Comparison of ENCODE assay signal across 9 mouse cellular contexts in genomic region chr2:122575470-122575869, GRCm38 (mm10). TPM values are rescaled to one million over a fixed set of nuclear protein-coding genes. Genes with fewer than 3 reads are reported as not detected.
DNase-seq lines count a peak whose midpoint lies in the region; ATAC-seq and TF ChIP-seq lines count a peak whose summit lies in the region.
"Had no signal": no experiment of that assay in that cellular context is flagged by ENCODE, and none has a peak within 500 bp of the region (broad histone marks: within the 10 kb centered on the region; RNA-seq: fewer than 3 reads in every experiment).

No protein-coding gene starts in this region.

- TF ChIP-seq CTCF in liver, adult 2 months (IDR thresholded peaks at IDR 0.05; ENCODE audit: low read depth, low read length), result no peak

- H3K4me3 ChIP-seq in liver, adult 2 months (ENCODE audit: insufficient read depth, low read depth, low read length), result no peak overlapping the region
- no peak overlapping the region for H3K4me3 ChIP-seq in liver, embryonic 11.5 days (ENCODE audit: low read depth, low read length)
- H3K4me3 ChIP-seq: limb, embryonic 15.5 days had no signal

- ATAC-seq in liver, embryonic 11.5 days (replicated peaks; ENCODE audit: low FRiP score), result no peak

- no peak overlapping the region for H3K4me2 ChIP-seq in liver, embryonic 11.5 days
- H3K4me2 ChIP-seq: limb, embryonic 15.5 days had no signal

- TF ChIP-seq POLR2A in liver, adult 2 months (IDR thresholded peaks at IDR 0.05; ENCODE audit: extremely low read depth, insufficient read depth, low read length), result no peak

- H3K27ac ChIP-seq in liver, adult 2 months (replicated peaks; ENCODE audit: insufficient read depth, low read depth, low read length), result peak overlapping the region; percentile 47
- no peak overlapping the region for H3K27ac ChIP-seq in liver, embryonic 11.5 days (ENCODE audit: low read depth, low read length)
- H3K27ac ChIP-seq: limb, embryonic 15.5 days had no signal

- 57% methylated on average over 11 of the region's 11 CpGs for WGBS in liver, adult 2 months
- 57% methylated on average over 11 of the region's 11 CpGs for WGBS in liver, embryonic 11.5 days

- no peak for DNase-seq in liver, adult 2 months (ENCODE audit: extremely low read depth, low read depth, low spot score)
- no peak for DNase-seq in liver, embryonic 11.5 days (ENCODE audit: low spot score)
- DNase-seq in cerebellum, postnatal 14 days, result peak; percentile 29 to 58
- peak; percentile 69 to 71 for DNase-seq in heart, postnatal 10 days
- DNase-seq in ovary, postnatal 36 days (ENCODE audit: low spot score), result peak; percentile 44
- no peak for DNase-seq in right cerebral cortex, adult 18-20 months
- DNase-seq in embryo, embryonic 11 days, result no peak
- DNase-seq in thymus, postnatal 0 days (ENCODE audit: low spot score), result no peak

- no peaks in the 10 kb centered on the region for H3K36me3 ChIP-seq in liver, adult 2 months (ENCODE audit: control insufficient read depth, insufficient read depth, low read length)
- H3K36me3 ChIP-seq in liver, embryonic 11.5 days (ENCODE audit: control insufficient read depth, insufficient read depth, low read length), result no peaks in the 10 kb centered on the region
- H3K36me3 ChIP-seq: limb, embryonic 15.5 days had no signal

- intact Hi-C loops in heart, postnatal 10 days (cut with DNase I), result loop anchor here (5.0 kb wide), 1 partner anchor 37 kb away; the partner anchor contains the start of gene Gatm

- H3K4me1 ChIP-seq in liver, adult 2 months (ENCODE audit: control insufficient read depth, insufficient read depth, low read length), result no peaks in the 10 kb centered on the region
- no peaks in the 10 kb centered on the region for H3K4me1 ChIP-seq in liver, embryonic 11.5 days (replicated peaks; ENCODE audit: control insufficient read depth, insufficient read depth, low read length)
- H3K4me1 ChIP-seq: limb, embryonic 15.5 days had no signal

- no peaks in the 10 kb centered on the region for H3K79me2 ChIP-seq in liver, adult 2 months (ENCODE audit: control insufficient read depth, insufficient read depth, low read length)

- no peaks in the 10 kb centered on the region for H3K9me3 ChIP-seq in liver, embryonic 11.5 days (ENCODE audit: control insufficient read depth, low read length)
- H3K9me3 ChIP-seq: limb, embryonic 15.5 days had no signal

- H3K9ac ChIP-seq in liver, adult 2 months (ENCODE audit: low read depth, low read length), result no peak overlapping the region
- no peak overlapping the region for H3K9ac ChIP-seq in liver, embryonic 11.5 days (ENCODE audit: low read depth, low read length)
- H3K9ac ChIP-seq: limb, embryonic 15.5 days had no signal

- H3K27me3 ChIP-seq in liver, adult 2 months (ENCODE audit: control insufficient read depth, insufficient read depth, low read length), result no peaks in the 10 kb centered on the region
- no peaks in the 10 kb centered on the region for H3K27me3 ChIP-seq in liver, embryonic 11.5 days (replicated peaks; ENCODE audit: control insufficient read depth, insufficient read depth, low read length)
- H3K27me3 ChIP-seq: limb, embryonic 15.5 days had no signal

RNA-seq across cellular contexts. Expression of gene Gatm, which starts 35.6 kb away (rescaled TPM):
- total RNA-seq in liver, adult 2 months (2014; rRNA removed), result 11.9 and 13.6 TPM in 2 replicates
- polyA plus RNA-seq in liver, adult 2 months (2012; rRNA removed), result 3.2 and 9.9 TPM in 2 replicates
- 24.5 and 25.5 TPM in 2 replicates for polyA plus RNA-seq in liver, embryonic 11.5 days (2014; fragmentation: Nextera tagmentation; extraction: Ambion mirVana)
- total RNA-seq in heart, postnatal 10 days (2021), result 1 to 10 TPM; 7.5 to 8.2 TPM
- 6.3 and 7.4 TPM in 2 replicates for polyA plus RNA-seq in thymus, postnatal 0 days (2015; fragmentation: Nextera tagmentation; extraction: Ambion mirVana)

Comparison
In these comparisons a context has a peak if more than half of its experiments do, and no peak if none do; other contexts are left out.
1. DNase-seq: peak in cerebellum, postnatal 14 days (2 of 2), heart, postnatal 10 days (2 of 2) and ovary, postnatal 36 days (single experiment); none in liver, adult 2 months (single experiment), liver, embryonic 11.5 days (single experiment), right cerebral cortex, adult 18-20 months (single experiment), embryo, embryonic 11 days (single experiment) and thymus, postnatal 0 days (single experiment).